9 mouse cellular contexts compared by ENCODE assay signal in genomic region chr1:151338941-151339340, GRCm38 (mm10). TPM values are rescaled to one million over a fixed set of nuclear protein-coding genes. Genes with fewer than 3 reads are reported as not detected.
DNase-seq lines count a peak whose midpoint lies in the region; ATAC-seq and TF ChIP-seq lines count a peak whose summit lies in the region.
"Had no signal": no experiment of that assay in that cellular context is flagged by ENCODE, and none has a peak within 500 bp of the region (broad histone marks: within the 10 kb centered on the region; RNA-seq: fewer than 3 reads in every experiment).

No protein-coding gene starts in this region.

- WGBS in midbrain, embryonic 10.5 days, result 52% methylated on average over 2 of the region's 2 CpGs
- 33% methylated on average over 2 of the region's 2 CpGs for WGBS in midbrain, embryonic 14.5 days
- 23% methylated on average over 2 of the region's 2 CpGs for WGBS in heart, adult 2 months
- WGBS in kidney, embryonic 15.5 days, result 73% methylated on average over 2 of the region's 2 CpGs
- WGBS in stomach, embryonic 15.5 days, result 64% methylated on average over 2 of the region's 2 CpGs

- 0 out of 2 replicates have a peak overlapping the region, but pooled peaks have one; percentile 6 for H3K27ac ChIP-seq in midbrain, embryonic 10.5 days (replicated peaks)
- no peak overlapping the region for H3K27ac ChIP-seq in midbrain, embryonic 14.5 days (replicated peaks; ENCODE audit: low read depth, low read length)
- H3K27ac ChIP-seq in heart, adult 2 months, result peak overlapping the region; percentile 89
- peak overlapping the region; percentile 20; the same call in 1 of the 2 replicates for H3K27ac ChIP-seq in kidney, embryonic 15.5 days
- peak overlapping the region; percentile 4; the same call in 1 of the 2 replicates for H3K27ac ChIP-seq in stomach, embryonic 15.5 days

- no peak for ATAC-seq in midbrain, embryonic 14.5 days (ENCODE audit: low FRiP score, low TSS enrichment)
- no peak for ATAC-seq in kidney, embryonic 15.5 days (replicated peaks; ENCODE audit: low FRiP score)
- 0 out of 2 replicates have a peak, but pooled peaks have one; percentile 27 for ATAC-seq in stomach, embryonic 15.5 days (ENCODE audit: insufficient read depth, low FRiP score, low read depth)

- H3K36me3 ChIP-seq in midbrain, embryonic 10.5 days, result no peaks in the 10 kb centered on the region
- H3K36me3 ChIP-seq in midbrain, embryonic 14.5 days (ENCODE audit: control insufficient read depth, insufficient read depth, low read length), result no peaks in the 10 kb centered on the region
- H3K36me3 ChIP-seq in heart, adult 2 months (ENCODE audit: control insufficient read depth, insufficient read depth, low read length), result peaks cover 9% of the 10 kb centered on the region
- no peaks in the 10 kb centered on the region for H3K36me3 ChIP-seq in kidney, embryonic 15.5 days
- no peaks in the 10 kb centered on the region for H3K36me3 ChIP-seq in stomach, embryonic 15.5 days

- no peak for DNase-seq in midbrain, embryonic 10.5 days (ENCODE audit: low spot score)
- DNase-seq in midbrain, embryonic 14.5 days, result no peak
- peak; percentile 38 to 62 for DNase-seq in heart, adult 2 months
- no peak for DNase-seq in layer of hippocampus, adult 9-10 months (ENCODE audit: low spot score)
- no peak for DNase-seq in left cerebral cortex, adult 11 months (ENCODE audit: low spot score)
- no peak for DNase-seq in right cerebral cortex, postnatal 25 days

- no peak overlapping the region for H3K4me2 ChIP-seq in midbrain, embryonic 14.5 days (ENCODE audit: low read length)
- no peak overlapping the region for H3K4me2 ChIP-seq in kidney, embryonic 15.5 days
- H3K4me2 ChIP-seq in stomach, embryonic 15.5 days, result no peak overlapping the region

- H3K4me3 ChIP-seq in midbrain, embryonic 10.5 days, result no peak overlapping the region
- H3K4me3 ChIP-seq in midbrain, embryonic 14.5 days (replicated peaks; ENCODE audit: low read depth, low read length), result no peak overlapping the region
- H3K4me3 ChIP-seq in heart, adult 2 months, result no peak overlapping the region
- no peak overlapping the region for H3K4me3 ChIP-seq in kidney, embryonic 15.5 days (replicated peaks)
- no peak overlapping the region for H3K4me3 ChIP-seq in stomach, embryonic 15.5 days (replicated peaks)
- H3K4me3 ChIP-seq: erythroblast, embryonic 14.5 days had no signal

- no peak for TF ChIP-seq CTCF in heart, adult 2 months (IDR thresholded peaks at IDR 0.05)

- H3K27me3 ChIP-seq in midbrain, embryonic 10.5 days (ENCODE audit: low read depth, poor library complexity, severe bottlenecking), result no peaks in the 10 kb centered on the region
- no peaks in the 10 kb centered on the region for H3K27me3 ChIP-seq in midbrain, embryonic 14.5 days (ENCODE audit: control insufficient read depth, insufficient read depth, low read length)
- no peaks in the 10 kb centered on the region for H3K27me3 ChIP-seq in heart, adult 2 months (ENCODE audit: control insufficient read depth, insufficient read depth, low read length)
- H3K27me3 ChIP-seq in kidney, embryonic 15.5 days, result no peaks in the 10 kb centered on the region
- no peaks in the 10 kb centered on the region for H3K27me3 ChIP-seq in stomach, embryonic 15.5 days (replicated peaks)

- H3K9ac ChIP-seq in midbrain, embryonic 14.5 days (replicated peaks; ENCODE audit: low read length), result no peak overlapping the region
- H3K9ac ChIP-seq in heart, adult 2 months (ENCODE audit: low read depth, low read length), result no peak overlapping the region
- no peak overlapping the region for H3K9ac ChIP-seq in kidney, embryonic 15.5 days
- H3K9ac ChIP-seq in stomach, embryonic 15.5 days, result no peak overlapping the region

- intact Hi-C loops in heart, adult 2 months (cut with DNase I), result loop anchor here (5.0 kb wide), 1 partner anchor 87 kb away; no protein-coding TSS in a partner anchor

- TF ChIP-seq EP300 in heart, adult 2 months (IDR thresholded peaks at IDR 0.05; ENCODE audit: insufficient read depth, low read depth, low read length), result peak; percentile 47; the same call in 1 of the 2 replicates

- H3K4me1 ChIP-seq in midbrain, embryonic 10.5 days, result peaks cover 41% of the 10 kb centered on the region
- peaks cover 10% of the 10 kb centered on the region for H3K4me1 ChIP-seq in midbrain, embryonic 14.5 days (ENCODE audit: control insufficient read depth, insufficient read depth, low read length)
- H3K4me1 ChIP-seq in heart, adult 2 months (ENCODE audit: control insufficient read depth, insufficient read depth, low read length), result peaks cover 12% of the 10 kb centered on the region
- peaks cover 39% of the 10 kb centered on the region for H3K4me1 ChIP-seq in kidney, embryonic 15.5 days
- peaks cover 10% of the 10 kb centered on the region; the same call in 1 of the 2 replicates for H3K4me1 ChIP-seq in stomach, embryonic 15.5 days

- H3K9me3 ChIP-seq in midbrain, embryonic 10.5 days (replicated peaks), result no peaks in the 10 kb centered on the region
- no peaks in the 10 kb centered on the region for H3K9me3 ChIP-seq in midbrain, embryonic 14.5 days (ENCODE audit: control insufficient read depth, low read length)
- H3K9me3 ChIP-seq in kidney, embryonic 15.5 days (replicated peaks), result no peaks in the 10 kb centered on the region
- no peaks in the 10 kb centered on the region for H3K9me3 ChIP-seq in stomach, embryonic 15.5 days

- TF ChIP-seq POLR2A in heart, adult 2 months (IDR thresholded peaks at IDR 0.05; ENCODE audit: insufficient read depth, low read depth, low read length), result no peak

- H3K79me2 ChIP-seq in heart, adult 2 months (replicated peaks; ENCODE audit: control insufficient read depth, insufficient read depth, low read length), result no peaks in the 10 kb centered on the region

RNA-seq across cellular contexts. Expression of gene Ivns1abp, which starts 5.3 kb away (rescaled TPM):
- 407 and 414 TPM in 2 replicates for polyA plus RNA-seq in midbrain, embryonic 10.5 days (2016; fragmentation: Nextera tagmentation; extraction: Ambion mirVana)
- polyA plus RNA-seq in midbrain, embryonic 14.5 days (2014; fragmentation: Nextera tagmentation; extraction: Ambion mirVana), result 182 and 297 TPM in 2 replicates
- total RNA-seq in heart, adult 2 months (2021), result 100 to 1,000 TPM; 659 to 843 TPM
- polyA plus RNA-seq in heart, adult 2 months (2012; rRNA removed), result 259 and 495 TPM in 2 replicates
- polyA plus RNA-seq in kidney, embryonic 15.5 days (2015; fragmentation: Nextera tagmentation; extraction: Ambion mirVana), result 421 and 464 TPM in 2 replicates
- polyA plus RNA-seq in stomach, embryonic 15.5 days (2015; fragmentation: Nextera tagmentation; extraction: Ambion mirVana), result 206 and 241 TPM in 2 replicates

Comparison
In these comparisons a context has a peak if more than half of its experiments do, and no peak if none do; other contexts are left out.
1. DNase-seq: peak in heart, adult 2 months (2 of 2); none in midbrain, embryonic 10.5 days (single experiment), midbrain, embryonic 14.5 days (single experiment), layer of hippocampus, adult 9-10 months (single experiment), left cerebral cortex, adult 11 months (single experiment) and right cerebral cortex, postnatal 25 days (single experiment).